Mouse (Mus musculus) embryonic fibroblast, embryonic 13.5 days (primary cell): Measurements from ENCODE around the gene Ankrd17.

Source experiments
- CTCF ChIP-seq: IDR thresholded peaks from 2 replicates; pipeline ENCODE4 v1.5.1; 2011; ENCODE audit warnings: mild to moderate bottlenecking, control low read depth, low read length, moderate library complexity, borderline replicate concordance; ENCODE audit not compliant: insufficient read depth
- POLR2A ChIP-seq: IDR thresholded peaks from 2 replicates; pipeline ENCODE4 v1.6.1; 2011; ENCODE audit warnings: low read depth, mild to moderate bottlenecking, control low read depth, low read length, moderate library complexity

DNA sequence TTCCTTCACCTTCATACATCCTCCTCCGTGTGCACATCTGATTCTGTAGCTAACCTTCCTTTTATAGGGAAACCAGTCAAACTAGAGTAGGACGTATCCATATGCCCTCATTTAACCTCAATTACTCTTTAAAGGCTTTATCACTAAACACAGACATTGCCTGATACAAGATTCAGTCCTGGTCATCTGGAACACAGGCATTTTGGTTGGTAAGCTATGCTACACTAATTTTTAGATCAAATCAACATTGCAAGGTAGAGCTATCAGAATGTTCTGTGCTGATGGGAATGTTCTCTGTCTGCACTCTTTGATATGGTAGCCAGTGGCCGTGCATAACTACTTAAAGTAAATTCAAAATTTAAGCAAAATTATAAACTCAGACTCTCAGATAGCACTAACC lies 10.6 kb downstream of the Ankrd17 start:
- TF ChIP-seq CTCF (no peak), POLR2A (no peak)
